Mouse (Mus musculus) limb, embryonic 11.5 days (tissue): ENCODE results near the gene Ghrl. TPM values are rescaled to one million over a fixed set of nuclear protein-coding genes. Genes with fewer than 3 reads are reported as not detected.

ENCODE experiments used
- ATAC-seq: fragments of 200-750 bp; cut with Nextera tagmentation; 2 replicates; pipeline ENCODE4 v1.8.0; 2017; ENCODE audit warnings: low read depth; ENCODE audit not compliant: insufficient number of reproducible peaks, low FRiP score, low TSS enrichment
- DNase-seq: peaks from one replicate; pipeline ENCODE4 v3.0.0-alpha.2; 2015; ENCODE audit warnings: low spot score
- H3K27ac ChIP-seq: fragments of 300-500 bp; sonication (generic); replicated peaks from 2 replicates; pipeline ENCODE4 v1.5.1; 2014; ENCODE audit warnings: low read depth, mild to moderate bottlenecking, low read length
- H3K27me3 ChIP-seq: fragments of 300-500 bp; sonication (generic); 2 replicates; pipeline ENCODE4 v1.6.1; 2014; ENCODE audit warnings: mild to moderate bottlenecking, low read length, mixed read lengths; ENCODE audit not compliant: control insufficient read depth, insufficient read depth
- H3K36me3 ChIP-seq: fragments of 300-500 bp; sonication (generic); 2 replicates; pipeline ENCODE4 v1.6.1; 2014; ENCODE audit warnings: mild to moderate bottlenecking, low read length, moderate library complexity, mixed read lengths; ENCODE audit not compliant: control insufficient read depth, insufficient read depth
- H3K4me1 ChIP-seq: fragments of 300-500 bp; sonication (generic); 2 replicates; pipeline ENCODE4 v1.6.1; 2014; ENCODE audit warnings: low read length, mixed read lengths; ENCODE audit not compliant: control insufficient read depth, insufficient read depth
- H3K4me2 ChIP-seq: fragments of 300-500 bp; sonication (generic); 2 replicates; pipeline ENCODE4 v1.6.1; 2014; ENCODE audit warnings: low read depth, mild to moderate bottlenecking, moderate library complexity; ENCODE audit not compliant: severe bottlenecking
- H3K4me3 ChIP-seq: fragments of 300-500 bp; sonication (generic); 2 replicates; pipeline ENCODE4 v1.5.1; 2014; ENCODE audit warnings: low read depth, low read length
- H3K9ac ChIP-seq: fragments of 300-500 bp; sonication (generic); 2 replicates; pipeline ENCODE4 v1.6.1; 2014; ENCODE audit warnings: mild to moderate bottlenecking, low read length
- H3K9me3 ChIP-seq: fragments of 300-500 bp; sonication (generic); 2 replicates; pipeline ENCODE4 v1.6.1; 2016; ENCODE audit warnings: low read length; ENCODE audit not compliant: control insufficient read depth
- WGBS: fragments of 180-500 bp; shearing (Covaris S2); extraction: QIAGEN DNeasy Blood & Tissue Kit; methylation state at CpG from one replicate; pipeline ENCODE4 v1.1.7; 2014; 5-methylcytosine and 5-hydroxymethylcytosine counted together
- polyA plus RNA-seq: library from polyadenylated mRNA; unstranded; fragments of >200 nt; fragmentation: Nextera tagmentation; extraction: Ambion mirVana; gene quantifications from 2 replicates; pipeline ENCODE4 v1.2.1, GENCODE M21; 2014

Gene Ghrl
- polyA plus RNA-seq, 1 experiment from 2014 or later, result 1.3 TPM

DNA sequence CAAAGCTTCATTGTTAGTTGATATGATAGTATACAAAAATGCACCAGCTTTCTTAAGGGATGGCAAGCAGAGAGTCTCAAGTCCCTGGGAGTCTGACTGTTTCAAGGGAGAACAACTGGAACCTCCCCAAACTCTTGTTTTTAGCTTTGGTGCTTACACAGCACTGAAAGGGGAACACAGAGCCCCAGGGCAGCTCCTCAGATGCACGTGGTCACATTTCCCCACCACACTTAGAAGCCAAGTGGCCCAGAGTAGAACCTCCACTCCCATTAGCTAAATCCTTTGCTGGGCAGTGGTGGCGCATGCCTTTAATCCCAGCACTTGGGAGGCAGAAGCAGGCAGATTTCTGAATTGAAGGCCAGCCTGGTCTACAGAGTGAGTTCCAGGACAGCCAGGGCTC, 21.7 kb upstream of the Ghrl start:
- DNase-seq (no peak), ATAC-seq (no peak)
- H3K4me2 ChIP-seq, result no peak overlapping the region
- no peak overlapping the region for H3K9ac ChIP-seq
- H3K36me3 ChIP-seq, result peaks cover 4% of the 10 kb centered on the region; the same call in 1 of the 2 replicates
- WGBS, result 65% methylated on average over 2 of the region's 2 CpGs
- H3K4me3 ChIP-seq, result no peak overlapping the region
- no peaks in the 10 kb centered on the region; the same call in 1 of the 2 replicates for H3K4me1 ChIP-seq
- H3K27me3 ChIP-seq, result no peaks in the 10 kb centered on the region
- no peaks in the 10 kb centered on the region for H3K9me3 ChIP-seq
- no peak overlapping the region for H3K27ac ChIP-seq

DNA sequence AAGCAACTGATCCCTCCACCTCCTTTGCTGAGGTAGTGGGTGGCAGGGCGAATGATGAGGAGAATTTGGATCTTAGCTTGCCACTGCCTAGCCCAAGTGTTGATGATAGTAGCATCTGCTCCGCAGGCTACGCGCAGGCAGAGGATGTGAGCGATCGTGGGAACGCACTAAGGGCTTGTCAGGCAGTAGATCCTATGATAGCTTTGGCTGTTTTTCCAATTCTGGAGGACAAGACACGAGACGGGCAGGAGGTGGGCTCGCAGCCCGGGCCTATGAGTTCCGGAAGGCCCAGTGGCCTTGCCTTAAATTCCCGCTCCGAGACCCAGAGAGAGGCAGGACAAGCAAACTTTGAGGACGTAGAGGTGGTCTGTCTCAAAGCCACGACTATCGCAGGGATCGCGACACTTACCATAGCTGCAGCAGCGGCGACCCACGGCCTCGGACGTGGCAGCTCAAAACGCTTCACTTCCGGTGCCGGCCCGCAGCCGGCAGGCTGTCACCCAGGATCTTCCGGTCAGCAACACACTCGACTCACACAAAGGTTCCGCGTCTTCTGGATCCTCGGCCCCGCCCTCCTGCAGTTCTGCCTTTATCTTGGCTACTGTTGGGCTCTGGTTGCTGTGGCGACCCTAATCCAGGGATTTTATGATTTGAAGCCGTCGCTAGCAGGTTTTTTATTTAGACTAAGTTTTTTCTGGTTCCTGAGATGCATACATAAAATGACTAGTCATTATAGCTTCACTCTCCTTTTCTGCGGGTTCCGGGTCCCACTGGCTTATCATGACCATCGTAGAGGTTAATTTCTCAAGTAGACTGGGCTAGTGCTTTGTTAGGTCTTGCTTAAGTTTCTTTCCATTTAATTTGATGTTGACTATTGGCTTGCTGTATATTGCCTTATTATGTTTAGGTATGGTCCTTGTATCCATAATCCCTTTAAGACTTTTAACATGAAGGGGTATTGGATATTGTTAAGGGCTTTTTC, 20.8 kb upstream of the Ghrl start, which contains the start of gene Sec13:
TSS of gene Sec13 (minus strand) at position 508 of the 982 bp plus-strand sequence.
- Histone ChIP-seq H3K4me3 (peak within 1 kb of the TSS; percentile 87), H3K4me2 (peak within 1 kb of the TSS; percentile 88), H3K27ac (no peak within 1 kb of the TSS), H3K4me1 (no peaks in the 10 kb centered on the region; the same call in 1 of the 2 replicates), H3K36me3 (peaks cover 12% of the 10 kb centered on the region), H3K27me3 (no peaks in the 10 kb centered on the region), H3K9ac (peak within 1 kb of the TSS; percentile 93), H3K9me3 (no peaks in the 10 kb centered on the region)
- ATAC-seq (peak; percentile 81; the same call in 1 of the 2 replicates), DNase-seq (peak; percentile 93)
- 8% methylated on average over 41 of the region's 41 CpGs for WGBS

DNA sequence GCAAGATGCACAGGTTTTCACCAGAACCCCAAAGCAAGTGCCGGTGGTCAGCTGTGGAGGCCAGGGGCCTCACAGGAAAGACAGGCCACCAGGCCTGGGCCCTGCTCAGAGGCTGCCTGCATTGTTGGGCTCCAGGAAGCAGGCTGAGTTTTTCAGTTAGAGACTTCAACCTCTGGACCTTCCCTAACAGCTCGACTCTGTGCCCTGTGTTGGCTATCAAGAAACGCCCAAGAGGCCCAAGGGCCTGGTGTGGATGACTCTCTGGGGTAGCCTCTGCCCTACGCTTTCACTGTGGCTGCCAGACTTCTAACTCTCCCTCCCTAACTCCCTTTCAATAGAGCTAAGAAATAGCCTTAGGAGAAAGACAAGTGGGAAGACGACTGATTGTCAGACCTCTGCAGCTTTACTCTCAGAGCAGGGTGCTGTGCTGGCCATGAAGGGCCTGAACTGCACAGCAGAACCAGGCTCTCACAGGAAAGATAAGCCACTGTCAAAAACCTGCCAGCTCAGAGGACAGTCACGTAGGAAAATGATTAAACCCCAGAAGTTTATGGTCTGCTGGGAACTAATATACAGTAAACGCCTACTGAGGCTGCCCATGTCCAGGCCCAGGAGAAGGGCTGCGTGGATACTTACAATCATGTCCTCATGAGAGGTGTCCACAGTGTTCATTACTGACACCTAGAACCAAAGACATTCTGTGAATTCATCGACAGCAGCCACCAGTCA, 17.8 kb upstream of the Ghrl start:
- H3K36me3 ChIP-seq, result peaks cover 17% of the 10 kb centered on the region
- ATAC-seq, result no peak
- H3K27ac ChIP-seq, result no peak overlapping the region
- no peak overlapping the region for H3K4me3 ChIP-seq
- no peak overlapping the region for H3K4me2 ChIP-seq
- WGBS, result 89% methylated on average over 9 of the region's 9 CpGs
- DNase-seq, result no peak
- no peaks in the 10 kb centered on the region for H3K27me3 ChIP-seq
- no peaks in the 10 kb centered on the region; the same call in 1 of the 2 replicates for H3K4me1 ChIP-seq
- no peaks in the 10 kb centered on the region for H3K9me3 ChIP-seq
- H3K9ac ChIP-seq, result no peak overlapping the region

DNA sequence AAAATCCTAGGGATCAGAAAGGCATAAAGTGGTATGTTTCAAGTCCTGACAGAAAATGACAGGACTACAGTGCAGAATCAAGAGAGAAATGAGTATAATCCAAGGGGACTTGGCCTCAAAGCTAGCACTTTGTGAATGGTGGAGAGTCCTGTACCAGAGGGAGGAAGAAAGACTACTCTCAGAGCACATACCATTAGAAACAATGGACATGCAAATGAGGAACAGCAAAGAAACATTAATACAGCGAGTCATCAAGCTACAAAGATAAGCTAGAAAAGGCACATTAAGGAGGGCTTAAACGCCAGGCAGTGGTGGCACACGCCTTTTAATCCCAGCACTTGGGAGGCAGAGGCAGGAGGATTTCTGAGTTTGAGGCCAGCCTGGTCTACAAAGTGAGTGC, 11.6 kb upstream of the Ghrl start:
- Histone ChIP-seq H3K27ac (no peak overlapping the region), H3K27me3 (no peaks in the 10 kb centered on the region), H3K4me2 (no peak overlapping the region), H3K9ac (no peak overlapping the region), H3K9me3 (no peaks in the 10 kb centered on the region), H3K36me3 (peaks cover 36% of the 10 kb centered on the region), H3K4me3 (no peak overlapping the region), H3K4me1 (no peaks in the 10 kb centered on the region)
- 92% methylated on average over 3 of the region's 3 CpGs for WGBS
- DNase-seq (no peak), ATAC-seq (no peak)

DNA sequence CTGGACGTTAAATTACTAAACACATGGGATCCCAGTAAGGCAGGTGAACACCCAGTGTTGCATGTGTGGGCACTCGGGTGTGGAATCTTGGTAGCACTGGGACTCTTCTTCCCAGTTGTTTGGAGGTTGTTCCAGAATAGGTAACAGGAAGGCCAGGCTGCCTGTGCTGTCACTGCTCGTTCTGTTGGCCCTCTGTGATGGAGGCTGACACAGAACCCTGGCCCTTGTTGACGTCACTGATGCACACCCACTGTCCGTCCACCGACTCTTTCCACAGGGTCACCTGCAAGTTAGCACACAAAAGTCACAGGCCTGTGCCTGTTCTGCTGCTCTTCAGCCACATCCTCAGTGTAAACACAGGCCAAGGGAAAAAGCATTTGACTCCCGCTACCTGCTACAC, 8.5 kb upstream of the Ghrl start:
- no peaks in the 10 kb centered on the region for H3K27me3 ChIP-seq
- peaks cover 26% of the 10 kb centered on the region for H3K36me3 ChIP-seq
- no peak overlapping the region for H3K27ac ChIP-seq
- H3K4me1 ChIP-seq, result no peaks in the 10 kb centered on the region
- H3K4me3 ChIP-seq, result no peak overlapping the region
- H3K9me3 ChIP-seq, result no peaks in the 10 kb centered on the region
- WGBS, result 90% methylated on average over 7 of the region's 7 CpGs
- DNase-seq (no peak), ATAC-seq (no peak)
- H3K4me2 ChIP-seq, result no peak overlapping the region
- no peak overlapping the region for H3K9ac ChIP-seq

DNA sequence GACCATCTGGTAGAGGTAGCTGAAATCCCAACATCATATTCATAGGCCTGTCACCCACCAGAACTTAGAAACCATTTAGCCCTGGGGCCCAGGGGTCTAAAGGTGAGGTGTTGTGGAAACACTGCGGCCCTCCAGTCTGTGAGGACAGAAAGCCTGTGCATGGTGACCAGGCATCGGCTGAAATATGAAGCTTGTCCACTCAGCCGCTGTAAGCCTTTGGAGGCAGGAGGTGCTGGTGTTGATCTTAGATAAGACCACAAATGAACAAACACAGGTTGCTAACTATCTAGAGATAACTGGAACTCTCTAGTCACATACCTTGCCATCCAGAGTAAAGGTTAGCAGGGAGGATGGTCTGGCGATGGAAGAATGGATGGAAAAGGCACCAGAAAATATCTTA, 1.4 kb upstream of the Ghrl start:
- no peak overlapping the region for H3K27ac ChIP-seq
- no peaks in the 10 kb centered on the region for H3K4me1 ChIP-seq
- H3K27me3 ChIP-seq, result no peaks in the 10 kb centered on the region
- no peak for DNase-seq
- no peak overlapping the region for H3K9ac ChIP-seq
- H3K36me3 ChIP-seq, result peaks cover 4% of the 10 kb centered on the region
- ATAC-seq, result no peak
- no peak overlapping the region for H3K4me2 ChIP-seq
- no peak overlapping the region for H3K4me3 ChIP-seq
- 90% methylated on average over 4 of the region's 4 CpGs for WGBS
- no peaks in the 10 kb centered on the region for H3K9me3 ChIP-seq

DNA sequence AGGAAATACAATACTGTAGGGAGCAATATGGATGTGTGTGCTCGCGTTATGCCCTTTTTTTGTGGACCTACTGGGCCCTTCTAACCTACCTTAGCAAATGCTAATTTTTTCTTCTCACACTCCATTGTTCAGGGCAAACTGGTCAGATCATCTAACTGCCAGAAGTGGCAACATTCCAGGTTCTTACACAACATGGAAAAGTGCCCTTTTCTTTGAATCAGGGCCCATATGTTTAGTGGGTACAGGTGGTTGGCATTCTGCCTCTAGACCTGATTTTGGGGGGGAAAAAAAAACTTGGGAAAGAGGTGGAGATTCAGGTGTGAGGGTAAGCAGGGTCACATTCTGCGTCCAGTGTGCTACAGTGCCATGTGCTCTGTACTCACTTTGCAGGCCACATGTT, 2.1 kb downstream of the Ghrl start:
- Histone ChIP-seq H3K4me3 (no peak overlapping the region), H3K36me3 (peaks cover 7% of the 10 kb centered on the region), H3K9ac (no peak overlapping the region), H3K4me1 (no peaks in the 10 kb centered on the region), H3K27ac (no peak overlapping the region), H3K27me3 (no peaks in the 10 kb centered on the region), H3K4me2 (no peak overlapping the region), H3K9me3 (no peaks in the 10 kb centered on the region)
- ATAC-seq (no peak), DNase-seq (no peak)
- WGBS, result 90% methylated on average over 3 of the region's 3 CpGs

DNA sequence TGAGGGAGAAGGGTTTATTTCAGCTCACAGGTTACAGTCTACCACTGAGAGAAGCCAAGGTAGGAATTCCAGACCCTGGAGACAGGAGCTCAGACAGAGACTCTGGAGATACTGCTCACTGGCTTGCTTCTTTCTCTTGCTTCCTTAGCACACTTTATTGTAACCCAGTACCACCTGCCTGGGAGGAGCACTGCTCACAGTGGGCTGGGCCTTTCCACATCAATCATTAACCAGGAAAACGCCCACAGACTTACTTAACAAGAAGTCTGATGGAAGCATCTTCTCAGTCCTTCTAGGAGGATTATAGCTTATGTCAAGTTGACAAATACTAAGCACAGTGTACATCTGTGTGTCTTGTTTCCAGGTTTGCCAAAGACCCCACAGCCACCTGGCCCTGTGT, 4.9 kb downstream of the Ghrl start:
- Histone ChIP-seq H3K27me3 (no peaks in the 10 kb centered on the region), H3K4me1 (no peaks in the 10 kb centered on the region), H3K9me3 (no peaks in the 10 kb centered on the region), H3K36me3 (peaks cover 21% of the 10 kb centered on the region), H3K4me2 (no peak overlapping the region), H3K27ac (no peak overlapping the region), H3K4me3 (no peak overlapping the region), H3K9ac (no peak overlapping the region)
- 84% methylated on average over 1 of the region's 1 CpGs for WGBS
- DNase-seq, result no peak
- no peak for ATAC-seq
